Mouse (Mus musculus): ENCODE data around the gene Psmb7.

DNA sequence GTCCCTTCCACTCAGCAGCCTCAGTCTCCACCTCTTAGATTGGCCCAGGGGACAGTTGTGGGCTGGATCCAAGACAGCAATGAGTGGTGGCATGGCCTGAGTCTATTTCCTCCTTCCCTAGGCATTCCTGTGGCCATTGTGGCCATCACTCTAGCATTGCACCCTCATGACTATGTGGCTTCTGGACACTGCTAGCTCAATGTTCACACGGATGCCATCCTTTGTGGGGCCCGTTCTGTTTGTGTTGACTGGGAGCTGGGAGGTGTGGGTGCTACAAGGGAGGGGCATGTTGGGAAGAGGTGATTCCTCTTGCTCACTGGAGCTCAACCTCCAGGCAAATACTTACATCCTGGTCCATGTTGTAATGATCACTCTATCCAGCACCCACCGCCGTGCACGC lies 38.3 kb upstream of the Psmb7 start:
- TF ChIP-seq CTCF (IDR thresholded peaks at IDR 0.05; ENCODE audit: borderline replicate concordance, control insufficient read depth, extremely low read depth, insufficient read depth, low read length, poor library complexity): no peak
- no peak for TF ChIP-seq POLR2A (IDR thresholded peaks at IDR 0.05; ENCODE audit: control insufficient read depth, extremely low read depth, insufficient read depth, low read length, poor library complexity)

Measured in thymus, adult 2 months (tissue).